Mouse (Mus musculus): ENCODE measurements around the gene Ttc7b.

GRCm38 (mm10) chr12:100509615-100510282 is 10.9 kb downstream of the Ttc7b start:
- TF ChIP-seq CTCF (IDR thresholded peaks at IDR 0.05) (no peak), EP300 (IDR thresholded peaks at IDR 0.05) (no peak)
